11 mouse cellular contexts compared by ENCODE assay signal in genomic region chr3:121448029-121448468, GRCm38 (mm10). TPM values are rescaled to one million over a fixed set of nuclear protein-coding genes. Genes with fewer than 3 reads are reported as not detected.
DNase-seq lines count a peak whose midpoint lies in the region; ATAC-seq lines count a peak whose summit lies in the region.
"Had no signal": no experiment of that assay in that cellular context is flagged by ENCODE, and none has a peak within 500 bp of the region (broad histone marks: within the 10 kb centered on the region; RNA-seq: fewer than 3 reads in every experiment).

No protein-coding gene starts in this region.

- no peak overlapping the region for H3K4me2 ChIP-seq in heart, embryonic 11.5 days
- peak overlapping the region; percentile 14; the same call in 1 of the 2 replicates for H3K4me2 ChIP-seq in hindbrain, embryonic 15.5 days
- 0 out of 2 replicates have a peak overlapping the region, but pooled peaks have one; percentile 2 for H3K4me2 ChIP-seq in midbrain, embryonic 13.5 days (replicated peaks)

- no peaks in the 10 kb centered on the region for H3K9me3 ChIP-seq in heart, embryonic 11.5 days (replicated peaks; ENCODE audit: control insufficient read depth, low read length)
- no peaks in the 10 kb centered on the region for H3K9me3 ChIP-seq in hindbrain, embryonic 15.5 days
- peaks cover 4% of the 10 kb centered on the region; the same call in 1 of the 2 replicates for H3K9me3 ChIP-seq in midbrain, embryonic 13.5 days

- ATAC-seq in heart, embryonic 11.5 days (replicated peaks; ENCODE audit: insufficient number of reproducible peaks, low FRiP score, low TSS enrichment): no peak
- 0 out of 2 replicates have a peak, but pooled peaks have one; percentile 12 for ATAC-seq in hindbrain, embryonic 15.5 days (ENCODE audit: low FRiP score, low read depth)
- peak; percentile 64 for ATAC-seq in midbrain, embryonic 13.5 days
- no peak for ATAC-seq in megakaryocyte-erythroid progenitor cell, adult 5-6 weeks (replicated peaks; ENCODE audit: low FRiP score, low TSS enrichment, poor library complexity, severe bottlenecking)

- DNase-seq in heart, adult 11 months: peak; percentile 86
- peak; percentile 64 for DNase-seq in Muller cell, postnatal 12 days (ENCODE audit: inconsistent ontology term)
- DNase-seq in spleen, postnatal 4 days (ENCODE audit: low spot score in 2 of 2): no peak
- no peak for DNase-seq in left cerebral cortex, adult 11 months (ENCODE audit: low spot score)
- DNase-seq: B cell, adult 2 months had no signal

- no peaks in the 10 kb centered on the region for H3K27me3 ChIP-seq in heart, embryonic 11.5 days (ENCODE audit: control insufficient read depth, insufficient read depth, low read length)
- no peaks in the 10 kb centered on the region for H3K27me3 ChIP-seq in hindbrain, embryonic 15.5 days
- H3K27me3 ChIP-seq in midbrain, embryonic 13.5 days: no peaks in the 10 kb centered on the region

- WGBS in heart, embryonic 11.5 days (ENCODE audit: insufficient replicate concordance): 53% methylated on average over 11 of the region's 11 CpGs
- WGBS in hindbrain, embryonic 15.5 days: 24% methylated on average over 11 of the region's 11 CpGs
- 16% methylated on average over 11 of the region's 11 CpGs for WGBS in midbrain, embryonic 13.5 days

- no peak overlapping the region for H3K9ac ChIP-seq in heart, embryonic 11.5 days (ENCODE audit: low read depth, low read length)
- no peak overlapping the region for H3K9ac ChIP-seq in hindbrain, embryonic 15.5 days
- no peak overlapping the region for H3K9ac ChIP-seq in midbrain, embryonic 13.5 days (replicated peaks)
- H3K9ac ChIP-seq: liver, embryonic 14.5 days had no signal

- H3K27ac ChIP-seq in heart, embryonic 11.5 days (ENCODE audit: low read depth, low read length): no peak overlapping the region
- H3K27ac ChIP-seq in hindbrain, embryonic 15.5 days (replicated peaks): peak overlapping the region; percentile 16; the same call in 1 of the 2 replicates
- H3K27ac ChIP-seq in midbrain, embryonic 13.5 days: peak overlapping the region; percentile 45; the same call in 1 of the 2 replicates
- H3K27ac ChIP-seq: liver, embryonic 14.5 days had no signal

- H3K4me3 ChIP-seq in heart, embryonic 11.5 days (ENCODE audit: low read depth, low read length): no peak overlapping the region
- no peak overlapping the region for H3K4me3 ChIP-seq in hindbrain, embryonic 15.5 days
- H3K4me3 ChIP-seq in midbrain, embryonic 13.5 days (replicated peaks): no peak overlapping the region
- H3K4me3 ChIP-seq: erythroblast, embryonic 14.5 days had no signal

- H3K4me1 ChIP-seq in heart, embryonic 11.5 days (ENCODE audit: control insufficient read depth, insufficient read depth, low read length): peaks cover 32% of the 10 kb centered on the region
- H3K4me1 ChIP-seq in hindbrain, embryonic 15.5 days (replicated peaks): peaks cover 31% of the 10 kb centered on the region
- H3K4me1 ChIP-seq in midbrain, embryonic 13.5 days (replicated peaks): peaks cover 26% of the 10 kb centered on the region

- peaks cover 26% of the 10 kb centered on the region for H3K36me3 ChIP-seq in heart, embryonic 11.5 days (ENCODE audit: control insufficient read depth, insufficient read depth, low read length)
- H3K36me3 ChIP-seq in hindbrain, embryonic 15.5 days: peaks cover 10% of the 10 kb centered on the region
- peaks cover 45% of the 10 kb centered on the region for H3K36me3 ChIP-seq in midbrain, embryonic 13.5 days

RNA-seq across cellular contexts. Expression of gene Cnn3, which starts 21.8 kb away (rescaled TPM):
- polyA plus RNA-seq in heart, embryonic 11.5 days (2014; fragmentation: Nextera tagmentation; extraction: Ambion mirVana): 488 and 525 TPM in 2 replicates
- polyA plus RNA-seq in hindbrain, embryonic 15.5 days (2015; fragmentation: Nextera tagmentation; extraction: Ambion mirVana): 423 and 447 TPM in 2 replicates
- 703 and 728 TPM in 2 replicates for polyA plus RNA-seq in midbrain, embryonic 13.5 days (2015; fragmentation: Nextera tagmentation; extraction: Ambion mirVana)
- 29.9 and 35.0 TPM in 2 replicates for total RNA-seq in megakaryocyte-erythroid progenitor cell, adult 5-6 weeks (2014; fragmentation: Nextera tagmentation)
- total RNA-seq in megakaryocyte-erythroid progenitor cell, adult 5-6 weeks (2017): 25.8 and 27.0 TPM in 2 replicates

Comparison
In these comparisons a context has a peak if more than half of its experiments do, and no peak if none do; other contexts are left out.
1. DNase-seq: peak in heart, adult 11 months (single experiment) and Muller cell, postnatal 12 days (single experiment); none in spleen, postnatal 4 days (0 of 2) and left cerebral cortex, adult 11 months (single experiment).
2. ATAC-seq: peak in hindbrain, embryonic 15.5 days (single experiment) and midbrain, embryonic 13.5 days (single experiment); none in heart, embryonic 11.5 days (single experiment) and megakaryocyte-erythroid progenitor cell, adult 5-6 weeks (single experiment).